Mouse (Mus musculus): ENCODE data around the gene Zfp691. TPM values are rescaled to one million over a fixed set of nuclear protein-coding genes. Genes with fewer than 3 reads are reported as not detected.

Gene Zfp691
- total and polyA plus RNA-seq, 3 experiments = 6.7 to 9.9 TPM; not detected in 1

- TF ChIP-seq ELF1 (IDR thresholded peaks at IDR 0.05; ENCODE audit: low read depth, low read length) (no peak), CHD2 (IDR thresholded peaks at IDR 0.05; ENCODE audit: low read length) (no peak), MXI1 (IDR thresholded peaks at IDR 0.05; ENCODE audit: low read depth, low read length) (0 out of 2 replicates have a peak, but pooled peaks have one; percentile 58), ETS1 (IDR thresholded peaks at IDR 0.05; ENCODE audit: low read depth, low read length) (peak; percentile 34; the same call in 1 of the 2 replicates), ZMIZ1 (IDR thresholded peaks at IDR 0.05; ENCODE audit: low read depth, low read length) (no peak), NELFE (IDR thresholded peaks at IDR 0.05; ENCODE audit: low read depth, low read length) (no peak), CHD1 (IDR thresholded peaks at IDR 0.05; ENCODE audit: low read depth, low read length) (no peak), USF1 (IDR thresholded peaks at IDR 0.05; ENCODE audit: low read depth, low read length) (no peak), NRF1 (IDR thresholded peaks at IDR 0.05; ENCODE audit: insufficient read depth, low read depth, low read length, poor library complexity, severe bottlenecking) (no peak), SIN3A (IDR thresholded peaks at IDR 0.05; ENCODE audit: low read length) (0 out of 2 replicates have a peak, but pooled peaks have one; percentile 38), RAD21 (IDR thresholded peaks at IDR 0.05; ENCODE audit: low read depth, low read length) (no peak), EP300 (IDR thresholded peaks at IDR 0.05; ENCODE audit: low read depth in 1 of 2, low read length in 2 of 2) (peak in 1 of 2 experiments; percentile 25; a peak in 1 of 4 replicates), ZNF384 (IDR thresholded peaks at IDR 0.05; ENCODE audit: low read depth, low read length) (no peak), CTCF (IDR thresholded peaks at IDR 0.05 in 2 of 3, conservative IDR thresholded peaks at IDR 0.05 in 1 of 3; ENCODE audit: control insufficient read depth in 1 of 3, insufficient read depth in 1 of 3, low read depth in 2 of 3, low read length in 3 of 3, poor library complexity in 1 of 3, severe bottlenecking in 1 of 3) (no peak), MAFK (IDR thresholded peaks at IDR 0.05; ENCODE audit: borderline replicate concordance, low read depth, low read length) (no peak), MAZ (IDR thresholded peaks at IDR 0.05; ENCODE audit: low read depth, low read length) (no peak), TBP (IDR thresholded peaks at IDR 0.05; ENCODE audit: low read depth, low read length) (peak; percentile 94), POLR2AphosphoS2 (IDR thresholded peaks at IDR 0.05; ENCODE audit: low read length) (no peak), ZKSCAN1 (IDR thresholded peaks at IDR 0.05; ENCODE audit: low read depth, low read length) (no peak), SMC3 (IDR thresholded peaks at IDR 0.05; ENCODE audit: low read depth, low read length) (no peak)
Observed at GRCm38 (mm10) chr4:119192757-119193156, 18.8 kb upstream of the Zfp691 start (continued).

- H3K27ac ChIP-seq (ENCODE audit: control insufficient read depth, low read depth, low read length) = peak overlapping the region; percentile 100
- peak; percentile 55 for DNase-seq (ENCODE audit: low read depth, low spot score)
- H3K4me1 ChIP-seq (ENCODE audit: control insufficient read depth in 1 of 2, insufficient read depth in 2 of 2, low read length in 2 of 2) = peaks cover 21 to 53% of the 10 kb centered on the region in 2 experiments
- TF ChIP-seq ETS1 (IDR thresholded peaks at IDR 0.05; ENCODE audit: low read depth, low read length) (peak; percentile 11; the same call in 1 of the 2 replicates), NELFE (IDR thresholded peaks at IDR 0.05; ENCODE audit: low read depth, low read length) (peak; percentile 7; the same call in 1 of the 2 replicates), CTCF (IDR thresholded peaks at IDR 0.05 in 2 of 3, conservative IDR thresholded peaks at IDR 0.05 in 1 of 3; ENCODE audit: control insufficient read depth in 1 of 3, insufficient read depth in 1 of 3, low read depth in 2 of 3, low read length in 3 of 3, poor library complexity in 1 of 3, severe bottlenecking in 1 of 3) (no peak), CHD1 (IDR thresholded peaks at IDR 0.05; ENCODE audit: low read depth, low read length) (0 out of 2 replicates have a peak, but pooled peaks have one; percentile 60), MYC (IDR thresholded peaks at IDR 0.05; ENCODE audit: low read depth, low read length) (no peak)
- peaks cover 0 to 61% of the 10 kb centered on the region in 2 experiments; a peak in 2 of 4 replicates for H3K36me3 ChIP-seq (ENCODE audit: control insufficient read depth in 1 of 2, insufficient read depth in 2 of 2, low read length in 2 of 2)
- no peaks in the 10 kb centered on the region for H3K9me3 ChIP-seq (replicated peaks; ENCODE audit: insufficient read depth, low read length)
- H3K9ac ChIP-seq (ENCODE audit: control insufficient read depth, low read depth, low read length, poor library complexity, severe bottlenecking) = peak overlapping the region; percentile 79
- H3K79me2 ChIP-seq (ENCODE audit: control insufficient read depth, insufficient read depth, low read length, poor library complexity) = peaks cover 37% of the 10 kb centered on the region
- H3K27me3 ChIP-seq (ENCODE audit: control insufficient read depth in 1 of 2, insufficient read depth in 2 of 2, low read length in 2 of 2) = no peaks in the 10 kb centered on the region
- H3K4me3 ChIP-seq (ENCODE audit: control insufficient read depth in 1 of 2, insufficient read depth in 1 of 2, low read depth in 2 of 2, low read length in 2 of 2) = peak overlapping the region; percentile 18 to 30; a peak in 3 of 4 replicates
Observed at GRCm38 (mm10) chr4:119191273-119191672, 17.3 kb upstream of the Zfp691 start.
